Mouse (Mus musculus) ES-E14 (cell line): ENCODE data around the gene Actl6b.

Experiments used
- CHD2 ChIP-seq: IDR thresholded peaks from 2 replicates; pipeline ENCODE4 v1.6.1; 2014; ENCODE audit warnings: mild to moderate bottlenecking, low read depth, low read length, inconsistent platforms
- MAFK ChIP-seq: IDR thresholded peaks from 2 replicates; pipeline ENCODE4 v1.6.1; 2014; ENCODE audit warnings: mild to moderate bottlenecking, low read depth, low read length, inconsistent platforms; ENCODE audit not compliant: insufficient read depth
- ZNF384 ChIP-seq: IDR thresholded peaks from 2 replicates; pipeline ENCODE4 v1.6.1; 2012; ENCODE audit warnings: low read depth, low read length, inconsistent platforms

DNA sequence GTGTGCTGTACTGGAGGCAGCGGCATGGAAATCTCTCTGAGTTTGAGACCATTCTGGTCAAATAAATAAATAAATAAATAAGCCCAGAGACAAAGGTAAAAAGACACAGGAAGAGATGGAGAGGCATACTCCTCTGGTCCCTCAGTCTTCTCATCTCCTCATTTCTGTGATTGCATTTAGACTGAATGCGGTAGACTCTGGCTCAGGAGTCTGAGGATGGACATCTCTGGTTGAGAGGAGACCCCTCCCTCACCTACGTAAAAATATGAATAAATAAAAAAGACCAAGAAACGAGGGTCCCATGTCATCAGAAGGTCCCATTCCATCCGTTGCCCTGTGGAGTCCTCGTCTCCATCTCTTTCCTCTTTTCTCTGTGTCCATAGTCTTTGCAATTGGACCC is 317 bp upstream of the Actl6b start:
- TF ChIP-seq CHD2 (no peak), ZNF384 (no peak), MAFK (no peak)
